Mouse (Mus musculus): ENCODE results near the gene Tssk3. TPM values are rescaled to one million over a fixed set of nuclear protein-coding genes. Genes with fewer than 3 reads are reported as not detected.

Gene Tssk3
- polyA plus RNA-seq, 1 experiment from 2014 or later, result not detected

GRCm38 (mm10) chr4:129510723-129511412 lies 20.0 kb upstream of the Tssk3 start:
- H3K4me2 ChIP-seq, result no peak overlapping the region
- no peaks in the 10 kb centered on the region; the same call in 1 of the 2 replicates for H3K36me3 ChIP-seq
- H3K4me1 ChIP-seq, result peaks cover 34% of the 10 kb centered on the region
- no peak overlapping the region for H3K9ac ChIP-seq
- no peaks in the 10 kb centered on the region for H3K9me3 ChIP-seq
- ATAC-seq (ENCODE audit: insufficient number of reproducible peaks, low FRiP score, low TSS enrichment, low read depth), result no peak
- no peaks in the 10 kb centered on the region for H3K27me3 ChIP-seq
- WGBS, result 50% methylated on average over 6 of the region's 6 CpGs
- no peak overlapping the region for H3K4me3 ChIP-seq
- H3K27ac ChIP-seq, result no peak overlapping the region

- no peak overlapping the region for H3K9ac ChIP-seq
- 67% methylated on average over 3 of the region's 3 CpGs for WGBS
These were observed 18.8 kb upstream of the Tssk3 start for GRCm38 (mm10) chr4:129509650-129510049.

GRCm38 (mm10) chr4:129508834-129509600 lies 18.2 kb upstream of the Tssk3 start:
- Histone ChIP-seq H3K9ac (no peak overlapping the region), H3K9me3 (no peaks in the 10 kb centered on the region)

More at GRCm38 (mm10) chr4:129509650-129510049, 18.8 kb upstream of the Tssk3 start:
- no peaks in the 10 kb centered on the region for H3K27me3 ChIP-seq
- H3K9me3 ChIP-seq, result no peaks in the 10 kb centered on the region
- H3K4me2 ChIP-seq, result no peak overlapping the region
- ATAC-seq (ENCODE audit: insufficient number of reproducible peaks, low FRiP score, low TSS enrichment, low read depth), result no peak
- H3K27ac ChIP-seq, result no peak overlapping the region
- peaks cover 26% of the 10 kb centered on the region for H3K4me1 ChIP-seq
- no peaks in the 10 kb centered on the region for H3K36me3 ChIP-seq
- H3K4me3 ChIP-seq, result no peak overlapping the region

GRCm38 (mm10) chr4:129508237-129508515 lies 17.4 kb upstream of the Tssk3 start:
- Histone ChIP-seq H3K4me1 (peaks cover 30% of the 10 kb centered on the region), H3K4me2 (no peak overlapping the region), H3K9me3 (no peaks in the 10 kb centered on the region), H3K27ac (no peak overlapping the region), H3K4me3 (no peak overlapping the region), H3K9ac (no peak overlapping the region), H3K36me3 (no peaks in the 10 kb centered on the region), H3K27me3 (no peaks in the 10 kb centered on the region)
- WGBS, result 64% methylated on average over 3 of the region's 3 CpGs
- no peak for ATAC-seq (ENCODE audit: insufficient number of reproducible peaks, low FRiP score, low TSS enrichment, low read depth)

More at GRCm38 (mm10) chr4:129508834-129509600, 18.2 kb upstream of the Tssk3 start:
- 61% methylated on average over 15 of the region's 15 CpGs for WGBS
- no peaks in the 10 kb centered on the region for H3K27me3 ChIP-seq
- no peak for ATAC-seq (ENCODE audit: insufficient number of reproducible peaks, low FRiP score, low TSS enrichment, low read depth)
- H3K27ac ChIP-seq, result no peak overlapping the region
- no peak overlapping the region for H3K4me3 ChIP-seq
- H3K36me3 ChIP-seq, result no peaks in the 10 kb centered on the region
- peaks cover 26% of the 10 kb centered on the region for H3K4me1 ChIP-seq
- H3K4me2 ChIP-seq, result no peak overlapping the region

GRCm38 (mm10) chr4:129507434-129508236 lies 16.8 kb upstream of the Tssk3 start:
- Histone ChIP-seq H3K9ac (no peak overlapping the region), H3K27me3 (no peaks in the 10 kb centered on the region), H3K4me2 (no peak overlapping the region), H3K36me3 (no peaks in the 10 kb centered on the region), H3K9me3 (no peaks in the 10 kb centered on the region), H3K27ac (no peak overlapping the region), H3K4me1 (peaks cover 31% of the 10 kb centered on the region), H3K4me3 (no peak overlapping the region)
- no peak for ATAC-seq (ENCODE audit: insufficient number of reproducible peaks, low FRiP score, low TSS enrichment, low read depth)
- 59% methylated on average over 9 of the region's 10 CpGs for WGBS

GRCm38 (mm10) chr4:129505511-129505910 lies 14.7 kb upstream of the Tssk3 start:
- H3K9ac ChIP-seq, result no peak overlapping the region
- H3K4me3 ChIP-seq, result no peak overlapping the region
- H3K4me1 ChIP-seq, result peaks cover 24% of the 10 kb centered on the region
- H3K36me3 ChIP-seq, result no peaks in the 10 kb centered on the region
- no peaks in the 10 kb centered on the region for H3K9me3 ChIP-seq
- H3K27me3 ChIP-seq, result no peaks in the 10 kb centered on the region
- WGBS, result 83% methylated on average over 3 of the region's 3 CpGs
- H3K4me2 ChIP-seq, result no peak overlapping the region
- ATAC-seq (ENCODE audit: insufficient number of reproducible peaks, low FRiP score, low TSS enrichment, low read depth), result no peak
- no peak overlapping the region for H3K27ac ChIP-seq

- no peaks in the 10 kb centered on the region for H3K9me3 ChIP-seq
- H3K27ac ChIP-seq, result no peak overlapping the region
- no peak overlapping the region for H3K4me2 ChIP-seq
- ATAC-seq (ENCODE audit: insufficient number of reproducible peaks, low FRiP score, low TSS enrichment, low read depth), result no peak
- H3K27me3 ChIP-seq, result no peaks in the 10 kb centered on the region
- H3K4me3 ChIP-seq, result no peak overlapping the region
- peaks cover 18% of the 10 kb centered on the region for H3K4me1 ChIP-seq
- WGBS, result 71% methylated on average over 11 of the region's 11 CpGs
- no peak overlapping the region for H3K9ac ChIP-seq
- no peaks in the 10 kb centered on the region for H3K36me3 ChIP-seq
These were observed 12.2 kb upstream of the Tssk3 start for GRCm38 (mm10) chr4:129502901-129503444.

- H3K27ac ChIP-seq, result no peak overlapping the region
These were observed 11.6 kb upstream of the Tssk3 start for GRCm38 (mm10) chr4:129502327-129502888.

GRCm38 (mm10) chr4:129500607-129501566 lies 10.1 kb upstream of the Tssk3 start:
- H3K4me1 ChIP-seq, result peaks cover 26% of the 10 kb centered on the region
- no peaks in the 10 kb centered on the region for H3K27me3 ChIP-seq
- no peaks in the 10 kb centered on the region for H3K36me3 ChIP-seq
- H3K4me2 ChIP-seq, result peak overlapping the region; percentile 74
- peak; percentile 86 for ATAC-seq (ENCODE audit: insufficient number of reproducible peaks, low FRiP score, low TSS enrichment, low read depth)
- 1% methylated on average over 47 of the region's 49 CpGs for WGBS
- H3K27ac ChIP-seq, result peak overlapping the region; percentile 91
- peak overlapping the region; percentile 39 for H3K9ac ChIP-seq
- H3K9me3 ChIP-seq, result no peaks in the 10 kb centered on the region
- H3K4me3 ChIP-seq, result peak overlapping the region; percentile 62

More at GRCm38 (mm10) chr4:129502327-129502888, 11.6 kb upstream of the Tssk3 start:
- ATAC-seq (ENCODE audit: insufficient number of reproducible peaks, low FRiP score, low TSS enrichment, low read depth), result no peak
- Histone ChIP-seq H3K36me3 (no peaks in the 10 kb centered on the region), H3K4me1 (peaks cover 15% of the 10 kb centered on the region), H3K9me3 (no peaks in the 10 kb centered on the region), H3K27me3 (no peaks in the 10 kb centered on the region), H3K4me3 (no peak overlapping the region), H3K4me2 (no peak overlapping the region), H3K9ac (no peak overlapping the region)
- 73% methylated on average over 9 of the region's 9 CpGs for WGBS

- H3K9ac ChIP-seq, result no peak overlapping the region
- 76% methylated on average over 8 of the region's 8 CpGs for WGBS
- peaks cover 33% of the 10 kb centered on the region for H3K4me1 ChIP-seq
- no peak for ATAC-seq (ENCODE audit: insufficient number of reproducible peaks, low FRiP score, low TSS enrichment, low read depth)
- H3K27ac ChIP-seq, result peak overlapping the region; percentile 91
- H3K27me3 ChIP-seq, result no peaks in the 10 kb centered on the region
- H3K4me3 ChIP-seq, result peak overlapping the region; percentile 62
- peak overlapping the region; percentile 74 for H3K4me2 ChIP-seq
- no peaks in the 10 kb centered on the region for H3K36me3 ChIP-seq
- H3K9me3 ChIP-seq, result no peaks in the 10 kb centered on the region
These were observed 9.2 kb upstream of the Tssk3 start for GRCm38 (mm10) chr4:129500017-129500416.
